Mouse (Mus musculus) adipose tissue, adult 10 weeks (tissue): ENCODE measurements around the gene Hsd3b5. TPM values are rescaled to one million over a fixed set of nuclear protein-coding genes. Genes with fewer than 3 reads are reported as not detected.

ENCODE experiments used
- polyA plus RNA-seq: library from polyadenylated mRNA; stranded (reverse); fragments of 350-450 nt; fragmentation: Illumina TruSeq; extraction: RNeasy Lipid Tissue Mini Kit (QIAGEN cat#74804); gene quantifications from one replicate; pipeline ENCODE4 v1.2.3, GENCODE M21; 2014; ENCODE audit warnings: low read depth, low replicate concordance

Gene Hsd3b5
- not detected for polyA plus RNA-seq

GRCm38 (mm10) chr3:98630152-98630551 is at the start of gene Hsd3b5:
Gene Hsd3b5, minus strand, starts transcription at chr3:98630252.

GRCm38 (mm10) chr3:98588707-98589106 is 41.3 kb downstream of the Hsd3b5 start, which contains the start of gene Gm10681:
Gene Gm10681, minus strand, starts transcription at chr3:98588807.

Other genes starting within 250 kb of the Hsd3b5 start
- gene Zfp697, start 247.8 kb downstream of the Hsd3b5 start, polyA plus RNA-seq = 19.4 TPM
- not detected for gene Gm4450, start 173.1 kb downstream of the Hsd3b5 start, polyA plus RNA-seq
- not detected for gene Hsd3b4, start 119.7 kb downstream of the Hsd3b5 start, polyA plus RNA-seq
- gene Gm10681, start 41.4 kb downstream of the Hsd3b5 start, polyA plus RNA-seq = not detected
- gene Hsd3b2, start 94.3 kb upstream of the Hsd3b5 start, polyA plus RNA-seq = not detected
- gene Hsd3b3, start 132.9 kb upstream of the Hsd3b5 start, polyA plus RNA-seq = not detected
- 1.4 TPM for gene Hsd3b6, start 184.2 kb upstream of the Hsd3b5 start, polyA plus RNA-seq
- 3.9 TPM for gene Hsd3b1, start 229.5 kb upstream of the Hsd3b5 start, polyA plus RNA-seq